Mouse (Mus musculus) hindbrain, embryonic 13.5 days (tissue): ENCODE results near the gene Ctnna2. TPM values are rescaled to one million over a fixed set of nuclear protein-coding genes. Genes with fewer than 3 reads are reported as not detected.

Experiments used
- ATAC-seq: fragments of 200-750 bp; cut with Nextera tagmentation; 2 replicates; pipeline ENCODE4 v1.8.0; 2017; ENCODE audit warnings: moderate TSS enrichment; ENCODE audit not compliant: low FRiP score
- H3K27ac ChIP-seq: fragments of 300-500 bp; sonication (generic); 2 replicates; pipeline ENCODE4 v1.5.1; 2015; ENCODE audit warnings: inconsistent platforms, mild to moderate bottlenecking, moderate library complexity
- H3K27me3 ChIP-seq: fragments of 300-500 bp; sonication (generic); 2 replicates; pipeline ENCODE4 v1.6.1; 2015; ENCODE audit warnings: mild to moderate bottlenecking, inconsistent platforms
- H3K36me3 ChIP-seq: fragments of 300-500 bp; sonication (generic); 2 replicates; pipeline ENCODE4 v1.6.1; 2015; ENCODE audit warnings: mild to moderate bottlenecking, inconsistent platforms
- H3K4me1 ChIP-seq: fragments of 300-500 bp; sonication (generic); replicated peaks from 2 replicates; pipeline ENCODE4 v1.6.1; 2015; ENCODE audit warnings: inconsistent platforms
- H3K4me2 ChIP-seq: fragments of 300-500 bp; sonication (generic); 2 replicates; pipeline ENCODE4 v1.6.1; 2015; ENCODE audit warnings: inconsistent platforms, mild to moderate bottlenecking, moderate library complexity
- H3K4me3 ChIP-seq: fragments of 300-500 bp; sonication (generic); 2 replicates; pipeline ENCODE4 v1.5.1; 2015; ENCODE audit warnings: mild to moderate bottlenecking, inconsistent platforms
- H3K9ac ChIP-seq: fragments of 300-500 bp; sonication (generic); 2 replicates; pipeline ENCODE4 v1.6.1; 2015; ENCODE audit warnings: mild to moderate bottlenecking, inconsistent platforms
- H3K9me3 ChIP-seq: fragments of 300-500 bp; sonication (generic); 2 replicates; pipeline ENCODE4 v1.6.1; 2016; ENCODE audit warnings: inconsistent platforms
- WGBS: fragments of 180-500 bp; shearing (Covaris S2); methylation state at CpG from one replicate; pipeline ENCODE4 v1.1.7; 2015; 5-methylcytosine and 5-hydroxymethylcytosine counted together
- polyA plus RNA-seq: library from polyadenylated mRNA; unstranded; fragments of >200 nt; fragmentation: Nextera tagmentation; extraction: Ambion mirVana; gene quantifications from 2 replicates; pipeline ENCODE4 v1.2.1, GENCODE M21; 2015

The Ctnna2 gene
- polyA plus RNA-seq, 1 experiment from 2014 or later: 136 TPM

- Histone ChIP-seq H3K4me3 (no peak overlapping the region), H3K9ac (no peak overlapping the region), H3K4me2 (no peak overlapping the region), H3K9me3 (no peaks in the 10 kb centered on the region), H3K27ac (no peak overlapping the region), H3K4me1 (no peaks in the 10 kb centered on the region), H3K36me3 (no peaks in the 10 kb centered on the region), H3K27me3 (no peaks in the 10 kb centered on the region)
- no peak for ATAC-seq
- WGBS: 39% methylated on average over 3 of the region's 3 CpGs
Measured at GRCm38 (mm10) chr6:77868119-77868518, 111.4 kb downstream of the Ctnna2 start.

DNA sequence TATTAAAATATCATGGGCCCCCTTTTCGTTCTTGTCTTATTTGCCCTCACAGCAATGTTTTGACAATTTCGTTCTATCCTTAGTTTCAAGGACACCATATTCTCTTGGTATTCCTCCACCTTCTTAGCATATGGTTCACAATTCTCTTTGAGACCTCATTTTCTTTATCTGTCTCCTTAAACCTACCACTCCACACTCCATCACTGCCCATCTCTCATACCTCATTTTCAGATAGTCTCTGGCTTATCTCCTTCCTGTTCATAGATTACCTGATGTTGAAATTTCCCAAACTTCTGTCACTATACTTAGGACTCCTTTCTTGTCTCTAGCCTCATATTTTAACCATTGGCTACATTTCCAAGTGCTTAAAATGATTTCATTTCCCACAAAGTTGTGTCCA is 116.1 kb downstream of the Ctnna2 start:
- Histone ChIP-seq H3K4me2 (no peak overlapping the region), H3K4me3 (no peak overlapping the region), H3K27ac (no peak overlapping the region), H3K4me1 (no peaks in the 10 kb centered on the region), H3K9me3 (no peaks in the 10 kb centered on the region), H3K36me3 (no peaks in the 10 kb centered on the region), H3K9ac (no peak overlapping the region), H3K27me3 (no peaks in the 10 kb centered on the region)
- ATAC-seq: no peak
- WGBS: 97% methylated on average over 2 of the region's 2 CpGs

DNA sequence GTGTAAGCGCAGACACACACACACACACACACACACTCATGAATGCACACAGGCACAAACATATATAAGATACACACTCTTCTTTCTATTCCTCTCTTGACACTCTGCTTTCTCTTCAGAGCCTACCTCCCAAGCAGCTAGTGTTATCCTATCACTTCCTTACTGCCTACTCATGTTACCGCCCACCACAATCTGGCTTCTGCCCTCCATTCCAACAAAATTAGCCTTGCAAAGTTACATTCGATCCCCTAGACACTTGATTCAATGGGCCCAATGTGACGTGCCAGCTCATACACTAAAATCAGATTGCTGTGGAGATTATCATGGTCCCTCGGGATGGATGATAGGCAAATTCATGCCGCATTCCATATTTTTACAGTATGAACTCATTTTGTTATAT is 116.7 kb downstream of the Ctnna2 start:
- 76% methylated on average over 6 of the region's 6 CpGs for WGBS

DNA sequence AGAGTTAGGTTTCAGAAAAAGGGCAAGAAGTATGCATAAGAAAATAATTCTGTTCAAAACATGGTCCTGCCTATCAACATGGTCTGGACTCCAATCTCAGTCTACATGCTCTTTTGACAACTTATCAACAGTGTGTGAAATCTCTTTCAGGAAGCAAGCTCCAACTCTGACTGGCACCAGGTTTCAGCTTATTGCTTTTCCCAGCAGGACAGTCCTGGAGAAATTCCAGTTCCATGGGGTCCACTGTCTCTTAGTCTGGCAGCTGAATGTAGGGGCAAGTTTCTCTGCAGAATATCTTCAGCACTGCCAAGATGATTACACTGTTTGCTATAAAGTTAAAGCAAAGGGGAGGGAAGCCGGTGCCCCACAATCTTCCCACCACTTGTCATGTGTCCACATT is 130.1 kb downstream of the Ctnna2 start:
- WGBS: 93% methylated on average over 1 of the region's 1 CpGs
- Histone ChIP-seq H3K4me1 (no peaks in the 10 kb centered on the region), H3K9me3 (no peaks in the 10 kb centered on the region), H3K27ac (no peak overlapping the region), H3K27me3 (no peaks in the 10 kb centered on the region), H3K4me2 (no peak overlapping the region), H3K4me3 (no peak overlapping the region), H3K9ac (no peak overlapping the region), H3K36me3 (no peaks in the 10 kb centered on the region)
- ATAC-seq: no peak

More for the DNA sequence above, 116.7 kb downstream of the Ctnna2 start:
- no peaks in the 10 kb centered on the region for H3K27me3 ChIP-seq
- no peaks in the 10 kb centered on the region for H3K36me3 ChIP-seq
- H3K4me3 ChIP-seq: no peak overlapping the region
- H3K4me2 ChIP-seq: no peak overlapping the region
- no peaks in the 10 kb centered on the region for H3K4me1 ChIP-seq
- H3K9me3 ChIP-seq: no peaks in the 10 kb centered on the region
- no peak for ATAC-seq
- H3K27ac ChIP-seq: no peak overlapping the region
- H3K9ac ChIP-seq: no peak overlapping the region

DNA sequence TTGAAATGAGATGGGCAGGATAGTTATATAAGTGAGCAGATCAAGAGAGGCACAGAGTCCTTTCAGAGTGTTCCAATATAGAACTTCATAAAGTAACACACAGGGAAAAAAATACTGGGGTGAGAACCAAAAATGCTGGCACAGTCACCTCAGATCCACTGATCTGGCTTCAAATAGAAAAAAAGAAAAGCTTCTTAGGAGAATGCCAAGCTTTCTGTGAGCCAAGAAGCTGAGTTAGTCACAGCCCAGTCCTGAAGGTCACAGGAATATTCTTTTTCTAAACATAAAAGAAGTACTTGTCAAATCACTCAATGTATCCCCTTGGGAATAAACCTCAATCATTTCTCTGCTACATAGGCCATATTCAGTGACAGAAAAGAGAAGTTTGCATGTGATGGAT is 130.7 kb downstream of the Ctnna2 start:
- Histone ChIP-seq H3K4me1 (no peaks in the 10 kb centered on the region), H3K9me3 (no peaks in the 10 kb centered on the region), H3K27me3 (no peaks in the 10 kb centered on the region), H3K4me3 (no peak overlapping the region), H3K27ac (no peak overlapping the region), H3K9ac (no peak overlapping the region), H3K36me3 (peaks cover 2% of the 10 kb centered on the region; the same call in 1 of the 2 replicates), H3K4me2 (no peak overlapping the region)
- no peak for ATAC-seq

DNA sequence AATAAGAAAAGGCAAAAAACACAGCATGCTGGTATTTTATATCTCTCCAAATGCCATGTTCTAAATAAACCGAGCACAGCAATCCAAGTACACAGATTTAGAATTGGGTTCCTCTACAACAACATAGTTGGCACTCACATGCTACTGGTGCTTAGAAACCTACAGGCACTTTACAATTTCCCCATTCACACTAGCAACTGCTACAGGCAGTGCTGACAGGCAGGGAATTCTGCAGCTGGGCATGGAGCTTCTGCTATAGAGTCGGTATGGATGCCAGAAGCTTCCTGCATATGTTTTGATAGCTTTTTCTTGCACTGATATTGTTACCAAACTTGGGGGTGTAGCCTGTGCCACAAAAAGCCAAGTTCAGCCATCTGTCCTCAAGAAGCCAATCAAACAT is 131.8 kb downstream of the Ctnna2 start:
- Histone ChIP-seq H3K9ac (no peak overlapping the region), H3K4me1 (no peaks in the 10 kb centered on the region), H3K4me2 (no peak overlapping the region), H3K9me3 (no peaks in the 10 kb centered on the region), H3K4me3 (no peak overlapping the region), H3K27ac (no peak overlapping the region), H3K36me3 (peaks cover 3% of the 10 kb centered on the region; the same call in 1 of the 2 replicates), H3K27me3 (no peaks in the 10 kb centered on the region)
- WGBS: 81% methylated on average over 2 of the region's 2 CpGs
- ATAC-seq: no peak

- no peak overlapping the region for H3K4me3 ChIP-seq
- 72% methylated on average over 2 of the region's 2 CpGs for WGBS
- H3K36me3 ChIP-seq: peaks cover 3% of the 10 kb centered on the region; the same call in 1 of the 2 replicates
- H3K4me2 ChIP-seq: no peak overlapping the region
- no peaks in the 10 kb centered on the region for H3K27me3 ChIP-seq
- H3K9me3 ChIP-seq: no peaks in the 10 kb centered on the region
- H3K9ac ChIP-seq: no peak overlapping the region
- ATAC-seq: no peak
- H3K4me1 ChIP-seq: peaks cover 11% of the 10 kb centered on the region
- H3K27ac ChIP-seq: no peak overlapping the region
Measured at GRCm38 (mm10) chr6:77839076-77839475, 140.4 kb downstream of the Ctnna2 start.

- H3K27ac ChIP-seq: no peak overlapping the region
- no peak overlapping the region for H3K9ac ChIP-seq
- peaks cover 13% of the 10 kb centered on the region for H3K4me1 ChIP-seq
- H3K4me3 ChIP-seq: no peak overlapping the region
- no peaks in the 10 kb centered on the region for H3K9me3 ChIP-seq
- H3K27me3 ChIP-seq: no peaks in the 10 kb centered on the region
- H3K36me3 ChIP-seq: peaks cover under 1% of the 10 kb centered on the region; the same call in 1 of the 2 replicates
- ATAC-seq: no peak
- H3K4me2 ChIP-seq: no peak overlapping the region
Measured at GRCm38 (mm10) chr6:77838653-77839052, 140.8 kb downstream of the Ctnna2 start.

DNA sequence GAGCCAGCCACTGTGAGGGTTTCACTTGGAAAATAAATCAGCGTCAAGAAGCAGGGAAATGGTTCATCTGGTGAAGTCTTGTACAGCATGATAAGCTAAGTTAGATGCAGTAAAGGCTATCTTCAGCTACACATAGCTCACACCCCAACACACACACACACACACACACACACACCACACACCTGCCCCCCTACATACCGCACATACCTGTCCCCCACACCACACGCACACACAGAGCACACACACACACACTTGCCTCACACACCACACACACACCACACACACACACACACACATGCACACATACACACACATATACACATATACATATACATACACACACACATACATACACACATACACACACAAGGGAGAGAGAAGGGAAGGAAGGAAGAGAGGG is 142.0 kb downstream of the Ctnna2 start:
- Histone ChIP-seq H3K4me3 (no peak overlapping the region), H3K27ac (no peak overlapping the region), H3K27me3 (no peaks in the 10 kb centered on the region), H3K9me3 (no peaks in the 10 kb centered on the region), H3K9ac (no peak overlapping the region), H3K4me2 (no peak overlapping the region), H3K4me1 (peaks cover 14% of the 10 kb centered on the region), H3K36me3 (no peaks in the 10 kb centered on the region)
- ATAC-seq: 0 out of 2 replicates have a peak, but pooled peaks have one; percentile 60
- 89% methylated on average over 3 of the region's 3 CpGs for WGBS

- peaks cover 20% of the 10 kb centered on the region for H3K4me1 ChIP-seq
- no peaks in the 10 kb centered on the region for H3K27me3 ChIP-seq
- H3K4me3 ChIP-seq: no peak overlapping the region
- WGBS: 83% methylated on average over 2 of the region's 2 CpGs
- H3K36me3 ChIP-seq: no peaks in the 10 kb centered on the region
- no peaks in the 10 kb centered on the region for H3K9me3 ChIP-seq
- no peak for ATAC-seq
- H3K9ac ChIP-seq: no peak overlapping the region
- no peak overlapping the region for H3K27ac ChIP-seq
- no peak overlapping the region for H3K4me2 ChIP-seq
Measured at GRCm38 (mm10) chr6:77834680-77835079, 144.8 kb downstream of the Ctnna2 start.

GRCm38 (mm10) chr6:77827526-77827925 is 152.0 kb downstream of the Ctnna2 start:
- Histone ChIP-seq H3K4me2 (no peak overlapping the region), H3K36me3 (no peaks in the 10 kb centered on the region), H3K9me3 (no peaks in the 10 kb centered on the region), H3K4me3 (no peak overlapping the region), H3K4me1 (peaks cover 10% of the 10 kb centered on the region), H3K9ac (no peak overlapping the region), H3K27me3 (no peaks in the 10 kb centered on the region), H3K27ac (no peak overlapping the region)
- WGBS: 34% methylated on average over 1 of the region's 1 CpGs
- ATAC-seq: no peak

DNA sequence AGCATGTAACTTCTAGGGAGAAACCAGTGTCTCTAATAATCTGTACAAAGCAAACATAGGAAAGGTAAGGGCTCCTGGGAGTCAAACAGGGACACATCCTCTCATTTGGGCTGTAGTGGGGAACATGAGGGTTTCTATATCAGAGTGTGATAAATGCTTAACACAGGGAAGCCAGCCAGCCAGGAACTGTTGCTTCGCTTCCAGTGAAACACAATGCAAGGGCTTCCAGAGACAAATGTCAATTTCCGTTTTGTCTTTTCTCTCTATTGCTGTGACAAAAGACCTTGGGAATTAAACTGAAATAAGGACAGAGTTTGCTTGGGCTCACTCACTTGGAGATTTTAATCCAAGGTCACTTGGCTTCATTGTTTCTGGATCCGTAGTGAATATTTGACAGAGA is 162.4 kb downstream of the Ctnna2 start:
- 70% methylated on average over 3 of the region's 3 CpGs for WGBS
- Histone ChIP-seq H3K4me2 (no peak overlapping the region), H3K27me3 (no peaks in the 10 kb centered on the region), H3K36me3 (no peaks in the 10 kb centered on the region), H3K9ac (no peak overlapping the region), H3K4me1 (peaks cover 9% of the 10 kb centered on the region; the same call in 1 of the 2 replicates), H3K4me3 (no peak overlapping the region), H3K9me3 (no peaks in the 10 kb centered on the region), H3K27ac (no peak overlapping the region)
- ATAC-seq: no peak

DNA sequence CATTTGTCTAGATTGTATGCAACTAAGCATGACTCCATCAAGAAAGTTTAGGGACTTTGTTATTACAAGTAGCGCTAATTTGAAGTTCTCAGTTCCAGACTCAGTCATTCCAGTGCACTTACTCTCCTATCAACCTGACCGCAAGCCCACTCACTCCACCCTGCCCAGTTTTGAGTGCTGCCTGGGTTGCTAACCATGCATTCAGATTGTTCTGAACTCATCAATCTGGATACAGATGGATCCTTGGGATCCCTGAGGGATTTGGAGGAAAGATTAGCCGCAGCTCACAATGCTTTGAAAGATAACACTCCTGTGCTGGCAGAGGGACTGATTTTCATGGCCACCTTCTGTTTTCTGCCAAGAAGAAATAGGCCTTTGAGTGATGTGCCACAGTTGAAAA is 168.5 kb downstream of the Ctnna2 start:
- no peaks in the 10 kb centered on the region for H3K36me3 ChIP-seq
- no peak overlapping the region for H3K27ac ChIP-seq
- H3K27me3 ChIP-seq: no peaks in the 10 kb centered on the region
- H3K4me1 ChIP-seq: peaks cover 15% of the 10 kb centered on the region
- H3K9ac ChIP-seq: no peak overlapping the region
- 68% methylated on average over 3 of the region's 3 CpGs for WGBS
- no peak overlapping the region for H3K4me2 ChIP-seq
- no peak for ATAC-seq
- H3K4me3 ChIP-seq: no peak overlapping the region
- no peaks in the 10 kb centered on the region for H3K9me3 ChIP-seq
